Mouse (Mus musculus): Measurements from ENCODE around the gene Svs2. TPM values are rescaled to one million over a fixed set of nuclear protein-coding genes. Genes with fewer than 3 reads are reported as not detected.
"Not testable (repeated sequence)": the region's sequence is repeated elsewhere in the genome, so short reads cannot be mapped to it uniquely, and the experiment has no call there.

Svs2 gene
- polyA plus RNA-seq, 1 experiment from 2014 or later = not detected

- Histone ChIP-seq H3K4me2 (ENCODE audit: low read length) (no peak overlapping the region), H3K4me3 (replicated peaks; ENCODE audit: low read depth, low read length) (no peak overlapping the region), H3K27ac (replicated peaks; ENCODE audit: low read depth, low read length) (no peak overlapping the region), H3K36me3 (ENCODE audit: control insufficient read depth, insufficient read depth, low read length) (no peaks in the 10 kb centered on the region), H3K27me3 (ENCODE audit: control insufficient read depth, insufficient read depth, low read length) (no peaks in the 10 kb centered on the region), H3K4me1 (ENCODE audit: control insufficient read depth, insufficient read depth, low read length) (no peaks in the 10 kb centered on the region), H3K9me3 (ENCODE audit: control insufficient read depth, low read length) (no peaks in the 10 kb centered on the region), H3K9ac (replicated peaks; ENCODE audit: low read length) (no peak overlapping the region)
- 85% methylated on average over 4 of the region's 4 CpGs for WGBS
- no peak for ATAC-seq (ENCODE audit: low FRiP score, low TSS enrichment)
- no peak for DNase-seq
Observed at GRCm38 (mm10) chr2:164206676-164207075, 31.6 kb downstream of the Svs2 start.

- not testable (repeated sequence) for H3K4me1 ChIP-seq (ENCODE audit: control insufficient read depth, insufficient read depth, low read length); H3K4me2 ChIP-seq (ENCODE audit: low read length); H3K27me3 ChIP-seq (ENCODE audit: control insufficient read depth, insufficient read depth, low read length); H3K9me3 ChIP-seq (ENCODE audit: control insufficient read depth, low read length); H3K9ac ChIP-seq (replicated peaks; ENCODE audit: low read length); H3K4me3 ChIP-seq (replicated peaks; ENCODE audit: low read depth, low read length); H3K27ac ChIP-seq (replicated peaks; ENCODE audit: low read depth, low read length); ATAC-seq (ENCODE audit: low FRiP score, low TSS enrichment); H3K36me3 ChIP-seq (ENCODE audit: control insufficient read depth, insufficient read depth, low read length); DNase-seq
- WGBS = 93% methylated on average over 10 of the region's 10 CpGs
Observed at GRCm38 (mm10) chr2:164206011-164206410, 32.3 kb downstream of the Svs2 start.

GRCm38 (mm10) chr2:164199626-164200327, 38.5 kb downstream of the Svs2 start, which contains the start of gene Wfdc15a:
Gene Wfdc15a (minus strand): TSS chr2:164200130.
- WGBS = 76% methylated on average over 20 of the region's 20 CpGs
- H3K27ac ChIP-seq (replicated peaks; ENCODE audit: low read depth, low read length) = no peak within 1 kb of the TSS
- H3K27me3 ChIP-seq (ENCODE audit: control insufficient read depth, insufficient read depth, low read length) = no peaks in the 10 kb centered on the region
- ATAC-seq (ENCODE audit: low FRiP score, low TSS enrichment) (no peak), DNase-seq (no peak)
- H3K4me3 ChIP-seq (replicated peaks; ENCODE audit: low read depth, low read length) = no peak within 1 kb of the TSS
- H3K36me3 ChIP-seq (ENCODE audit: control insufficient read depth, insufficient read depth, low read length) = no peaks in the 10 kb centered on the region
- H3K4me2 ChIP-seq (ENCODE audit: low read length) = no peak within 1 kb of the TSS
- no peaks in the 10 kb centered on the region for H3K4me1 ChIP-seq (ENCODE audit: control insufficient read depth, insufficient read depth, low read length)
- H3K9ac ChIP-seq (replicated peaks; ENCODE audit: low read length) = no peak within 1 kb of the TSS
- no peaks in the 10 kb centered on the region for H3K9me3 ChIP-seq (ENCODE audit: control insufficient read depth, low read length)

DNA sequence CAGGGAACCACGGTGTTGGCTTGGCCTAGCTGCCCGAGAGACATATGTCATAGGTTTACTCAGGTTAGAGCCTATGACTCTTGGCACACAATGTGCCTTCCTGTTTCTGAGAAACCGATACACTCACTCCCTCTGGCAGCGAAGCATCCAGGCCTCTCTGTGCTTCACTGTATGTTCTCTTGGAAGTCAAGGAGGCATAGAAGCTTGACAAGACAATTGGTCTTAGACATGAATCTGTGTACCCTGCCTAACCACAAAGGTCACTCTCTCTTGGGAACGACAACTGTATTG, 41.6 kb downstream of the Svs2 start:
- Histone ChIP-seq H3K4me2 (ENCODE audit: low read length) (no peak overlapping the region), H3K27ac (replicated peaks; ENCODE audit: low read depth, low read length) (no peak overlapping the region), H3K4me1 (ENCODE audit: control insufficient read depth, insufficient read depth, low read length) (no peaks in the 10 kb centered on the region), H3K4me3 (replicated peaks; ENCODE audit: low read depth, low read length) (no peak overlapping the region), H3K36me3 (ENCODE audit: control insufficient read depth, insufficient read depth, low read length) (no peaks in the 10 kb centered on the region), H3K9ac (replicated peaks; ENCODE audit: low read length) (no peak overlapping the region), H3K27me3 (ENCODE audit: control insufficient read depth, insufficient read depth, low read length) (no peaks in the 10 kb centered on the region), H3K9me3 (ENCODE audit: control insufficient read depth, low read length) (no peaks in the 10 kb centered on the region)
- WGBS = 93% methylated on average over 5 of the region's 5 CpGs
- DNase-seq (no peak), ATAC-seq (ENCODE audit: low FRiP score, low TSS enrichment) (no peak)

- H3K27ac ChIP-seq (replicated peaks; ENCODE audit: low read depth, low read length) = no peak overlapping the region
- DNase-seq = no peak
- H3K36me3 ChIP-seq (ENCODE audit: control insufficient read depth, insufficient read depth, low read length) = no peaks in the 10 kb centered on the region
- WGBS = 95% methylated on average over 5 of the region's 5 CpGs
- no peak overlapping the region for H3K4me3 ChIP-seq (replicated peaks; ENCODE audit: low read depth, low read length)
- no peak for ATAC-seq (ENCODE audit: low FRiP score, low TSS enrichment)
- H3K9ac ChIP-seq (replicated peaks; ENCODE audit: low read length) = no peak overlapping the region
- H3K9me3 ChIP-seq (ENCODE audit: control insufficient read depth, low read length) = no peaks in the 10 kb centered on the region
- H3K27me3 ChIP-seq (ENCODE audit: control insufficient read depth, insufficient read depth, low read length) = no peaks in the 10 kb centered on the region
- no peak overlapping the region for H3K4me2 ChIP-seq (ENCODE audit: low read length)
- H3K4me1 ChIP-seq (ENCODE audit: control insufficient read depth, insufficient read depth, low read length) = no peaks in the 10 kb centered on the region
Observed at GRCm38 (mm10) chr2:164195971-164196699, 42.1 kb downstream of the Svs2 start.

- Histone ChIP-seq H3K27ac (replicated peaks; ENCODE audit: low read depth, low read length) (no peak overlapping the region), H3K4me2 (ENCODE audit: low read length) (no peak overlapping the region), H3K9ac (replicated peaks; ENCODE audit: low read length) (no peak overlapping the region), H3K9me3 (ENCODE audit: control insufficient read depth, low read length) (no peaks in the 10 kb centered on the region), H3K4me3 (replicated peaks; ENCODE audit: low read depth, low read length) (no peak overlapping the region), H3K27me3 (ENCODE audit: control insufficient read depth, insufficient read depth, low read length) (no peaks in the 10 kb centered on the region), H3K4me1 (ENCODE audit: control insufficient read depth, insufficient read depth, low read length) (no peaks in the 10 kb centered on the region), H3K36me3 (ENCODE audit: control insufficient read depth, insufficient read depth, low read length) (no peaks in the 10 kb centered on the region)
- no peak for DNase-seq
- no peak for ATAC-seq (ENCODE audit: low FRiP score, low TSS enrichment)
- 87% methylated on average over 5 of the region's 5 CpGs for WGBS
Observed at GRCm38 (mm10) chr2:164194959-164195630, 43.2 kb downstream of the Svs2 start.

DNA sequence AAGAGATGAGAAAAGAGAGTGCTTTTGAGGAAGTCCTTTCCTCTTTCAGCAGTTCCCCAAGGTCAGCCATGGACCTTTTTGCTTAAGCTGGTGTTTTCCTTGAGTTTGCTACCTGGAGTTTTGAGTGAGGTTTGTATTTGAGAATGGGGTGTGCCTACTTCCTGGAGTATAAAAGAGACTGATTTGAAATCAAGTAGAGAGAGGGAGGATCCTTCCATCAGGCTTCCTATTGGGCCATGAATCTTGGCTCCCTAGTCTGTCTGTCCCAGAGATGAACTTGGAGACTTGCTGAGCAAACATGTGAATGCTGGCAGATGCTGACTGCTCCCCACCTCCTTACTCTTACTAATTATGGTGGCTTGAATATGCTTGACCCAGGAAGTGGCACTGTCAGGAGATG, 46.0 kb downstream of the Svs2 start:
- H3K9ac ChIP-seq (replicated peaks; ENCODE audit: low read length) = no peak overlapping the region
- H3K4me3 ChIP-seq (replicated peaks; ENCODE audit: low read depth, low read length) = no peak overlapping the region
- no peaks in the 10 kb centered on the region for H3K9me3 ChIP-seq (ENCODE audit: control insufficient read depth, low read length)
- ATAC-seq (ENCODE audit: low FRiP score, low TSS enrichment) (no peak), DNase-seq (no peak)
- no peaks in the 10 kb centered on the region for H3K27me3 ChIP-seq (ENCODE audit: control insufficient read depth, insufficient read depth, low read length)
- no peak overlapping the region for H3K27ac ChIP-seq (replicated peaks; ENCODE audit: low read depth, low read length)
- no peak overlapping the region for H3K4me2 ChIP-seq (ENCODE audit: low read length)
- H3K36me3 ChIP-seq (ENCODE audit: control insufficient read depth, insufficient read depth, low read length) = no peaks in the 10 kb centered on the region
- no peaks in the 10 kb centered on the region for H3K4me1 ChIP-seq (ENCODE audit: control insufficient read depth, insufficient read depth, low read length)

DNA sequence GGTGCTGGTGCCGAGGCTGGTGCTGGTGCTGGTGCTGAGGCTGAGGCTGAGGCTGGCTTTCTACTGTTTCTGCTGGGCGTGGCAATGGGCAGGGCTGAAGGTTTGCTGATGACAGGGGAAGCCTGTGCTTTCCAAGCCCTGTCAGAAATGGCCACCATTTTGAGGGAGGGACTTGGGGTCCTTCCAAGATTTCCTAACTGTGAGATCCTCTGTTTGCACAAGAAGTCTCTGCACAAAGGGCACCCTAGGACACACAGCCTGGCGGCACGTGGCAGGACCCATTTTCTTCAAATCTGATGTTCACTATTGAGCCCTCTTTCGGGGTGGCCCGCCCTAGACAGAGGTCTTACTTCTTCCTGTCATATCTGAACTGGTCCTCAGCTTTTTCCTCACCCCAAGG, 47.7 kb downstream of the Svs2 start, which contains the start of gene Wfdc12:
Gene Wfdc12, minus strand, starts transcription at position 33 of the 400 bp plus-strand sequence.
- ATAC-seq (ENCODE audit: low FRiP score, low TSS enrichment) (no peak), DNase-seq (no peak)
- Histone ChIP-seq H3K9ac (replicated peaks; ENCODE audit: low read length) (no peak within 1 kb of the TSS), H3K4me1 (ENCODE audit: control insufficient read depth, insufficient read depth, low read length) (no peaks in the 10 kb centered on the region), H3K27me3 (ENCODE audit: control insufficient read depth, insufficient read depth, low read length) (no peaks in the 10 kb centered on the region), H3K9me3 (ENCODE audit: control insufficient read depth, low read length) (no peaks in the 10 kb centered on the region), H3K4me3 (replicated peaks; ENCODE audit: low read depth, low read length) (no peak within 1 kb of the TSS), H3K4me2 (ENCODE audit: low read length) (no peak within 1 kb of the TSS), H3K36me3 (ENCODE audit: control insufficient read depth, insufficient read depth, low read length) (no peaks in the 10 kb centered on the region), H3K27ac (replicated peaks; ENCODE audit: low read depth, low read length) (no peak within 1 kb of the TSS)
- WGBS = 86% methylated on average over 6 of the region's 6 CpGs
